Mouse (Mus musculus) embryonic facial prominence, embryonic 14.5 days (tissue): ENCODE results near the gene Nup107. TPM values are rescaled to one million over a fixed set of nuclear protein-coding genes. Genes with fewer than 3 reads are reported as not detected.

Experiments
- ATAC-seq: fragments of 200-750 bp; cut with Nextera tagmentation; 2 replicates; pipeline ENCODE4 v1.8.0; 2017; ENCODE audit warnings: low read depth, moderate number of reproducible peaks, moderate TSS enrichment
- DNase-seq: peaks from one replicate; pipeline ENCODE4 v3.0.0-alpha.2; 2015; ENCODE audit warnings: low spot score
- H3K27ac ChIP-seq: fragments of 300-500 bp; sonication (generic); replicated peaks from 2 replicates; pipeline ENCODE4 v1.5.1; 2014; ENCODE audit warnings: low read depth, mild to moderate bottlenecking, low read length, moderate library complexity
- H3K27me3 ChIP-seq: fragments of 300-500 bp; sonication (generic); replicated peaks from 2 replicates; pipeline ENCODE4 v1.6.1; 2014; ENCODE audit warnings: low read length; ENCODE audit not compliant: control insufficient read depth, insufficient read depth
- H3K36me3 ChIP-seq: fragments of 300-500 bp; sonication (generic); 2 replicates; pipeline ENCODE4 v1.6.1; 2014; ENCODE audit warnings: low read length, mixed read lengths; ENCODE audit not compliant: control insufficient read depth, insufficient read depth
- H3K4me1 ChIP-seq: fragments of 300-500 bp; sonication (generic); 2 replicates; pipeline ENCODE4 v1.6.1; 2014; ENCODE audit warnings: antibody characterized with exemption, low read length; ENCODE audit not compliant: control insufficient read depth, insufficient read depth
- H3K4me2 ChIP-seq: fragments of 300-500 bp; sonication (generic); 2 replicates; pipeline ENCODE4 v1.6.1; 2014; ENCODE audit warnings: low read depth, mild to moderate bottlenecking, low read length, moderate library complexity, mixed read lengths
- H3K4me3 ChIP-seq: fragments of 300-500 bp; sonication (generic); 2 replicates; pipeline ENCODE4 v1.5.1; 2014; ENCODE audit warnings: low read depth, mild to moderate bottlenecking, low read length
- H3K9ac ChIP-seq: fragments of 300-500 bp; sonication (generic); 2 replicates; pipeline ENCODE4 v1.6.1; 2014; ENCODE audit warnings: low read depth, mild to moderate bottlenecking, low read length, moderate library complexity, mixed read lengths
- H3K9me3 ChIP-seq: fragments of 300-500 bp; sonication (generic); 2 replicates; pipeline ENCODE4 v1.6.1; 2016; ENCODE audit warnings: low read length; ENCODE audit not compliant: control insufficient read depth
- WGBS: fragments of 180-500 bp; shearing (Covaris S2); extraction: QIAGEN DNeasy Blood & Tissue Kit; methylation state at CpG from one replicate; pipeline ENCODE4 v1.1.7; 2014; 5-methylcytosine and 5-hydroxymethylcytosine counted together
- polyA plus RNA-seq: library from polyadenylated mRNA; unstranded; fragments of >200 nt; fragmentation: Nextera tagmentation; extraction: Ambion mirVana; gene quantifications from 2 replicates; pipeline ENCODE4 v1.2.1, GENCODE M21; 2014

Gene Nup107
- polyA plus RNA-seq, 1 experiment from 2014 or later = 50.6 TPM

DNA sequence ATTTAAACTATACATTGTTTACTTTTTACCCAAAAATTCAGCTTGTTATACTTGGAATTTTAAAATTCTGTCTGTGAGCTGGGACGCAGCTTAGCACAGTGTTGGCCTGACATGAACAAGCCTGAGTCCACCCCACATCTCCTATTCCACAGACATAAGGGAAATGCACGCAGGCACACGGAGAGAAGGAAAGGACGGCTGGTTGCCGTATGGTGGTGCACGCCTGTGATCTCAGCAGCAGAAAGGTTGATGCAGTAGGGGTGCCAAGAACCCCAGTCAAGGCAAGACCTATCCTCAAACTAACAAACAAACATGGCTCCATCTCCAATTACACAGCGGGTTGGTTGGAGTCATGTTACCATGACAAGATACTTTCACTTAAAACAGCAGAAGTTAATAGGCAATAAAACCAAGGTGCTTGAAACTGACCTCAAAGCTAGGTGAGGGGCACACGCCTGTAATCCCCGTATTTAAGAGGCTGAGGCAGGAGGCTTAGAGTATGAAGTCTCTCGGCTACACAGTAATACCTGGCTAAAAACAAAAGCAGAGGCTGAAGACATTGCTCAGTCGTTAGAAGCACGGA lies 14.1 kb downstream of the Nup107 start:
- DNase-seq (no peak), ATAC-seq (no peak)
- H3K9me3 ChIP-seq = no peaks in the 10 kb centered on the region
- H3K9ac ChIP-seq = no peak overlapping the region
- no peak overlapping the region for H3K4me3 ChIP-seq
- no peaks in the 10 kb centered on the region for H3K4me1 ChIP-seq
- H3K27me3 ChIP-seq = no peaks in the 10 kb centered on the region
- no peak overlapping the region for H3K4me2 ChIP-seq
- H3K36me3 ChIP-seq = peaks cover 86% of the 10 kb centered on the region
- H3K27ac ChIP-seq = no peak overlapping the region
- WGBS = 90% methylated on average over 12 of the region's 12 CpGs

DNA sequence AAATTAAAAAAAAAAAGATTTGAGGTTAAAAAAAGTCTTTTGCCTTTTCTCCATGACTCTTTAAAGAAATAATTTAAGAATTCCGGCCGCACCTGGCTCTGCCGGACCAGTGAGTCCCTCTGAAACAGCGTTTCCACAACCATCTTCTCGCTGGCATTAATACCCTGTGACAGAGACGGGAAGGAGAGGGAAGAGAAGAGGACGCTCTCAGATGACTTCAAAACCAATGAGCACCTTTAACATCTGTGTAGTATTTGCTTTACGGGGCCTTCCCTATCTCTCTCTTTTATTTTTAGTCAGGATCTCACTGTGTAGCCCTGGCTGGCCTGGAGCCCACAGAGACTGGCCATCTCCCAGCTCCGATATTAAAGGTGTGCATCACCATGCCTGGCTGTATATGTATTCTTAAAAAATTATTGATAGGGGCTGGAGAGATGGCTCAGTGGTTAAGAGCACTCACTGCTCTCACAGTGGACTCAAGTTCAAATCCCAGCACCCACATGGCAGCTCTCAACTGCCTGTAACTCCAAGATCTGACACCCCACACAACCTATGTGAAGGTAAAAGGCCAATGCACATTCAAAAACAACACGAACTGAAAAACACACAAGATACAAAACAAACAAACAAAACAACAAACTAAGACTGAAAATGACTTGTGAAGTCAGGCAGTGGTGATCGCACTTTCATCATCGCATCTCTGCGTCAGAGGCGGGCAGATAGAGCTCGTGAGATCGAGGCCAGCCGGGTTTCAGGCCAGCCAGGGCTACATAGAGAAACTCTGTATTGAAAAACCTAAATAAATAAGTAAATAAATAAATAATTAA lies 14.8 kb downstream of the Nup107 start:
- Histone ChIP-seq H3K4me3 (no peak overlapping the region), H3K4me2 (no peak overlapping the region), H3K4me1 (no peaks in the 10 kb centered on the region), H3K9me3 (no peaks in the 10 kb centered on the region), H3K9ac (no peak overlapping the region), H3K27ac (no peak overlapping the region), H3K27me3 (no peaks in the 10 kb centered on the region), H3K36me3 (peaks cover 87% of the 10 kb centered on the region)
- DNase-seq (no peak), ATAC-seq (no peak)
- WGBS = 92% methylated on average over 17 of the region's 17 CpGs

DNA sequence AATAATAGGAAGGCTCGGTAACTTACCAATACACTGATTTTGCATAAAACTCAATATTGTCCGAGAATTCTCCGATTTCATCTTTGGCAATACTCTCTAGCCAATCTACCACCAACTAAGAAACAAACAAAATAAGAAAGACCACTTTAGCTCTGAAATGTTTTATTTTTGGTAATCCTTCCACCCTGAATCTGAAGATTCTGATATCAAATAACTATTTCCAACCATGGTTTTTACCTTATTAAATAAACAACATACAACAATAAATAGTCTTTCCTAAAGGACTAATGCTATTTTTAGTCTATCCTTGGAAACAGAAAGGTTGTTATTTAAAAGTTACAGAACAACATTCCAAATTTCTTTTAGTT lies 15.4 kb downstream of the Nup107 start:
- H3K36me3 ChIP-seq = peaks cover 87% of the 10 kb centered on the region
- no peaks in the 10 kb centered on the region for H3K27me3 ChIP-seq
- H3K9ac ChIP-seq = no peak overlapping the region
- H3K4me1 ChIP-seq = no peaks in the 10 kb centered on the region
- no peaks in the 10 kb centered on the region for H3K9me3 ChIP-seq
- H3K27ac ChIP-seq = no peak overlapping the region
- DNase-seq = no peak
- no peak overlapping the region for H3K4me2 ChIP-seq
- no peak overlapping the region for H3K4me3 ChIP-seq
- WGBS = 98% methylated on average over 3 of the region's 3 CpGs
- no peak for ATAC-seq

DNA sequence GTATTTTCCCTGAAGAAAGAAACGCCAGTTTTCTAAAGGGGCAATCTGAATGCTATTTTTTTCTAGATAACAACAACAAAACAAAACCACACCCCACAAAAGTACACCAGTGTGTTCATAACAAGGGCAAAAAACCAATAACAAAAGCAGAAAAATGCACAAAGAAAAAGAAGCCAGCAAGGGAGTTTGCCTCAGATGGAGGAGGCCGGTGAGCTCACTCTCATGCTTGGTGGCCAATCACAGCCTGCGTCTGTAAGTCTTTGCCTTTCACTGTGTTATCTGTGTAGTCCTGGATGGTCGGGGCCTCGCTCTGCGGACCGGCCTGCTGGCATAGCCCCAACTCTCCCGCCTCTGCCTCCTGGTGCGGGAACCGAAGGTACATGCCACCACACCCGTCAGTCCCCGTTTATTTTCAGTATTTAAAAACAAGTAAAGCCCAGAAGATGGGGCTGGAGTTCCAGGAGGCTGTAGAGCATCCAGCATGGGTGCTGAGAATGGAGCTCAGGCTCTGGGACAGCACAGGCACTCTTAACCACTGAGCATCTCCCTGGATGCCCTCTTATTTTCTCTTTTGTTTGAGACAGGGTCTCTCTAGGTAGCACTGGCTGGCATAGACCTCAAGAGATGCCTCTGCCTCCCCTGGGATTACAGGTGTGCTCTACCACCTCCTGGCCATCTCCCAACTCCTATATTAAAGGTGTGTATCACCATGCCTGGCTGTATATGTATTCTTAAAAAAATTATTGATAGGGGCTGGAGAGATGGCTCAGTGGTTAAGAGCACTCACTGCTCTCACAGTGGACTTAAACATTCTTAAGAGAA lies 16.0 kb downstream of the Nup107 start:
- no peak overlapping the region for H3K4me2 ChIP-seq
- no peak overlapping the region for H3K9ac ChIP-seq
- no peak overlapping the region for H3K27ac ChIP-seq
- peaks cover 84% of the 10 kb centered on the region for H3K36me3 ChIP-seq
- no peak for DNase-seq
- no peak overlapping the region for H3K4me3 ChIP-seq
- 92% methylated on average over 12 of the region's 12 CpGs for WGBS
- ATAC-seq = no peak
- no peaks in the 10 kb centered on the region for H3K9me3 ChIP-seq
- no peaks in the 10 kb centered on the region for H3K4me1 ChIP-seq
- no peaks in the 10 kb centered on the region for H3K27me3 ChIP-seq

DNA sequence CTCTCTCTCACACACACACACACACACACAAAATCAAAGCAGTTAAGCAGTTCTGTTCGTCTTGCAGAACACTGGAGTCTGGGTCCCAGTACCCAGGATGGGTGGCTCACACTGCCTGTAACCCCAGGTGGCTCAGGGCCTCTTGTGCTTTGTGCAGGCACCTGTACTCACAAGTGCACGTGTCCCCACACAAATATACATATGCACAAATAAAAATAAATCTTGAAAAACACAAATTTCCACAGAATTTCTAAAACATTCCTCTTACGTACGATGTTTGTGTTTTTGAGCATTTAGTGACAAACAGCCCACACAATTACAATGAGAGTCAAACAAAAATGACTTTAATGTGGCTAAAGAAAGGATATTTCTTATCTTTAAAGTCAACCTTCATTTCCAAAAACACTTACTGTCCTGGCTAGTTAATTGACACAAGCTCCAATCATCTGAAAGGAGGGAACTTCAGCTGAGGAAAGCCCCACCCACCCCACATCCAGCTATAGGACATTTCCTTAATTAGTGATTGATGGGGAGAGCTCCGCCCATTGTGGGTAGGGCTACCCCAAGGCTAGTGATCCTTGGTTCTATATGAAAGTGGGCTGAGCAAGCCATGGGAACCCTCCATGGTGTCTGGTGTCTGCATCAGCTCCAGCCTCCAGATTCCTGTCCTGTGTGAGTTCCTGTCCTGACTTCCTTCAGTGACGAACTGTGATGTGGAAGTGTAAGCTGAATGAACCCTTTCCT lies 16.9 kb downstream of the Nup107 start:
- Histone ChIP-seq H3K4me2 (no peak overlapping the region), H3K4me3 (no peak overlapping the region), H3K9me3 (no peaks in the 10 kb centered on the region), H3K36me3 (peaks cover 84% of the 10 kb centered on the region), H3K4me1 (no peaks in the 10 kb centered on the region), H3K9ac (no peak overlapping the region), H3K27me3 (no peaks in the 10 kb centered on the region), H3K27ac (no peak overlapping the region)
- no peak for ATAC-seq
- 85% methylated on average over 6 of the region's 6 CpGs for WGBS
- DNase-seq = no peak

DNA sequence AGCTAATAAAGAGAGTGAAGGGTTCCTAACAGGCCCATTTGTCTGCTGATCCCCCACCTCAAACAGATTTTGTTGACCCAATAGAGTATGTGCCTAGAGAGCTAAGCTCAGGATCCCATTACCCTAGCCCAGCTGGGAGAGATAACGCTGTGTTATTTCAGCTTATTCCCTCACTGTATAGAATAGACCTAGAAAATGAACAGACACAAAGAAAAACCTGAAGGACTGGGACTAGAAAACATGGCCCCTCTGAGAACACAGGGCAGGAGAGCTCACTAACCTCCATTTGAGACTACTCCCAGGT lies 17.7 kb downstream of the Nup107 start:
- Histone ChIP-seq H3K27ac (no peak overlapping the region), H3K9ac (no peak overlapping the region), H3K4me1 (no peaks in the 10 kb centered on the region), H3K4me2 (no peak overlapping the region), H3K9me3 (no peaks in the 10 kb centered on the region), H3K4me3 (no peak overlapping the region), H3K27me3 (no peaks in the 10 kb centered on the region), H3K36me3 (peaks cover 90% of the 10 kb centered on the region)
- no peak for DNase-seq
- 96% methylated on average over 1 of the region's 1 CpGs for WGBS
- ATAC-seq = no peak

DNA sequence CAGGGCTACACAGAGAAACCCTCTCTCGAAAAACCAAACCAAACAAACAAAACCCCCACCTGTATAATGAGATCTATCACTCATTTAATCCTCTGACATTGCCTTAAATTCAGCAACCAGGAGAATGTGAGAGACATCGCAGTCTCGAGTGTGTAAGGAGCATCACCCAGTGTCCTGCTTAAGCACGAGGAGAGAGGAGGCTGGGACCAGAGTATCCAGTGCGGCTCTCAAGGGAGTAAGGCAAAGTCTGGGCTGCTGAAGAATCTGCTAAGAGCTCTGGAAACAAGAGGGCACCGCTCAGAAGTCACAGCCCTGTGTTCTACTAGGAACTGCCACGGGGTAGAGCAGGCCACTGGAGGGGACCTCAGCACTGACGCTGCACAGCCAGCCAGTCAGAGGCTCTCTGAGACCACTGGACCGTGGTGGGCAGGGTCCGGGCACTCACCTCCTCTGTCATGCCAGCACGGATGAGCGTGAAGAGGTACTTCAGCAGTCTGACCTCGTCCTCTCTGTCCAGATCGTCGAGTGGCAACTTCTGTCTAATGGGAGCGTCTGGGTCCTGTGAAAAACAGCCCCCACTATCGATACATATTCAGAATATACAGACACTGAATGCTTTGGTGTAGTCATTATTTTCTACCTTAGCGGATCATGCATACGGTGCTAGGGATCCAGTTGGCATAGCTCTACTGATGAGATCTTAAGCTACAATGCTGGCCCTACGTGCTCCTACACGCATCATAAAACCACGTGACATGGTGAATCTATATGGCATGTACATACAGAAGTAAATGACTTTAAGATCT lies 18.3 kb downstream of the Nup107 start:
- Histone ChIP-seq H3K4me1 (no peaks in the 10 kb centered on the region), H3K4me3 (no peak overlapping the region), H3K27me3 (no peaks in the 10 kb centered on the region), H3K9me3 (no peaks in the 10 kb centered on the region), H3K36me3 (peaks cover 93% of the 10 kb centered on the region), H3K27ac (no peak overlapping the region), H3K4me2 (no peak overlapping the region), H3K9ac (no peak overlapping the region)
- WGBS = 95% methylated on average over 22 of the region's 22 CpGs
- DNase-seq = no peak
- no peak for ATAC-seq
